Mouse (Mus musculus) myocyte (in vitro differentiated cells): ENCODE measurements around the gene Pla2g6. TPM values are rescaled to one million over a fixed set of nuclear protein-coding genes. Genes with fewer than 3 reads are reported as not detected.

Source experiments
- H3K27me3 ChIP-seq: one replicate; pipeline ENCODE4 v1.6.1; 2011; ENCODE audit not compliant: control insufficient read depth, insufficient read depth, insufficient read length
- H3K36me3 ChIP-seq: one replicate; pipeline ENCODE4 v1.6.1; 2011; ENCODE audit not compliant: control insufficient read depth, insufficient read depth
- H3K4me2 ChIP-seq: one replicate; pipeline ENCODE4 v1.6.1; 2011; ENCODE audit warnings: low read depth, control low read depth
- H3K4me3 ChIP-seq: one replicate; pipeline ENCODE4 v1.5.1; 2011; ENCODE audit warnings: mild to moderate bottlenecking, control low read depth, moderate library complexity
- H3K79me2 ChIP-seq: one replicate; pipeline ENCODE4 v1.6.1; 2011; ENCODE audit not compliant: control insufficient read depth, insufficient read depth
- H3ac ChIP-seq: one replicate; pipeline ENCODE4 v1.6.1; 2011; ENCODE audit not compliant: control insufficient read depth, insufficient read length
- CEBPB ChIP-seq: IDR thresholded peaks from 2 replicates; pipeline ENCODE4 v1.6.1; 2011; ENCODE audit warnings: mild to moderate bottlenecking, moderate library complexity; ENCODE audit not compliant: poor library complexity, insufficient read depth, severe bottlenecking
- E2F4 ChIP-seq: IDR thresholded peaks from one replicate; pipeline ENCODE4 v1.6.1; 2011; ENCODE audit warnings: mild to moderate bottlenecking, control low read depth, moderate library complexity; ENCODE audit not compliant: insufficient read depth
- MAX ChIP-seq: IDR thresholded peaks from one replicate; pipeline ENCODE4 v1.6.1; 2011; ENCODE audit warnings: low read depth, mild to moderate bottlenecking, control low read depth
- MYOD1 ChIP-seq, 3 experiments: IDR thresholded peaks; one replicate each; pipeline ENCODE4 v1.6.1; 2011; ENCODE audit warnings: control low read depth in 2 of 3, low read depth in 2 of 3, mild to moderate bottlenecking in 2 of 3, moderate library complexity in 1 of 3; ENCODE audit not compliant: insufficient read length in 2 of 3, control insufficient read depth in 1 of 3
- MYOG ChIP-seq, 3 experiments: IDR thresholded peaks; one replicate each; pipeline ENCODE4 v1.6.1; 2011; ENCODE audit warnings: control low read depth in 2 of 3, low read depth in 2 of 3, mild to moderate bottlenecking in 2 of 3; ENCODE audit not compliant: insufficient read length in 2 of 3, control insufficient read depth in 1 of 3, insufficient read depth in 1 of 3
- POLR2A ChIP-seq: IDR thresholded peaks from one replicate; pipeline ENCODE4 v1.6.1; 2011; ENCODE audit warnings: low read depth, mild to moderate bottlenecking, control low read depth, moderate library complexity; ENCODE audit not compliant: insufficient read length
- POLR2AphosphoS2 ChIP-seq: IDR thresholded peaks from one replicate; pipeline ENCODE4 v1.6.1; 2011; ENCODE audit warnings: low read depth, control low read depth; ENCODE audit not compliant: insufficient read length
- REST ChIP-seq: IDR thresholded peaks from one replicate; pipeline ENCODE4 v1.6.1; 2011; ENCODE audit warnings: mild to moderate bottlenecking, control low read depth, moderate library complexity; ENCODE audit not compliant: insufficient read depth, insufficient read length
- SRF ChIP-seq: IDR thresholded peaks from one replicate; pipeline ENCODE4 v1.6.1; 2011; ENCODE audit warnings: low read depth; ENCODE audit not compliant: control insufficient read depth, insufficient read length
- TCF12 ChIP-seq: IDR thresholded peaks from one replicate; pipeline ENCODE4 v1.6.1; 2011; ENCODE audit warnings: mild to moderate bottlenecking, control low read depth; ENCODE audit not compliant: poor library complexity, insufficient read depth, severe bottlenecking
- TCF3 ChIP-seq: IDR thresholded peaks from one replicate; pipeline ENCODE4 v1.6.1; 2011; ENCODE audit warnings: low read depth, control low read depth; ENCODE audit not compliant: insufficient read length
- USF1 ChIP-seq: IDR thresholded peaks from one replicate; pipeline ENCODE4 v1.6.1; 2011; ENCODE audit warnings: low read depth, mild to moderate bottlenecking, control low read depth, moderate library complexity
- polyA plus RNA-seq: library from polyadenylated mRNA; unstranded; fragments of >200 nt; fragmentation: generic; extraction: Trizol; gene quantifications from one replicate; pipeline ENCODE4 v1.2.1, GENCODE M21; 2012; ENCODE audit warnings: missing spikeins

The Pla2g6 gene
- polyA plus RNA-seq, 1 experiment, result 36.3 TPM

- Histone ChIP-seq H3K27me3 (no peaks in the 10 kb centered on the region), H3K4me3 (no peak overlapping the region), H3K4me2 (no peak overlapping the region), H3K79me2 (peaks cover 10% of the 10 kb centered on the region), H3K36me3 (no peaks in the 10 kb centered on the region), H3ac (no peak overlapping the region)
- TF ChIP-seq MYOG (IDR thresholded peaks at IDR 0.05; ENCODE audit: control insufficient read depth in 1 of 3, insufficient read depth in 1 of 3, insufficient read length in 2 of 3, low read depth in 2 of 3) (no peak), POLR2A (no peak), CEBPB (no peak), MAX (no peak), POLR2AphosphoS2 (no peak), E2F4 (no peak), MYOD1 (IDR thresholded peaks at IDR 0.05; ENCODE audit: control insufficient read depth in 1 of 3, insufficient read length in 2 of 3, low read depth in 2 of 3) (no peak), TCF12 (no peak)
Observed at GRCm38 (mm10) chr15:79322281-79322990, 5.8 kb downstream of the Pla2g6 start.

DNA sequence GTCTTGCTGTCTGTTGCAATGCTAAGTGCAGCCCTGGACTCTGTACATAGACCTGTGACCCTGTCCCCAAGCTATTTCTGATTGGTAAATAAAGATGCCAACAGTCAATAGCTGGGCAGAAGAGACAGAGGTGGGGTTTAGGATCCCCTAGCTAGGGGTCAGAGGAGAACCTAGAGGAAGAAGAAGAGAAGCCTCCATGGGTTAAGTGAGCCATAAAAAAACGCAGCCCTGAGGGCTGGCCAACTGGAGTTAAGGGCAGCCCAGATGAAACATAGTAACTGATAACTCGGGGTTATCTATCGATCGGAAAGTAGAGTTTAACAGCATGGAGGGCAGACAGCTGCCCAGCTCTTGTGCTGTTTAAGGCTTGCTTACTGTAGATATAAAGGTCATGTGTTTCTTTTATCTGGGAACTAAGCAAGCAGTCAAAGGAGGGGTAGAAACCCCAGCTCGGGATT is 6.4 kb downstream of the Pla2g6 start:
- peaks cover 10% of the 10 kb centered on the region for H3K79me2 ChIP-seq
- H3K4me3 ChIP-seq, result no peak overlapping the region
- H3K27me3 ChIP-seq, result no peaks in the 10 kb centered on the region
- TF ChIP-seq REST (no peak), SRF (no peak), MYOG (IDR thresholded peaks at IDR 0.05; ENCODE audit: control insufficient read depth in 1 of 3, insufficient read depth in 1 of 3, insufficient read length in 2 of 3, low read depth in 2 of 3) (no peak), MYOD1 (IDR thresholded peaks at IDR 0.05; ENCODE audit: control insufficient read depth in 1 of 3, insufficient read length in 2 of 3, low read depth in 2 of 3) (no peak), POLR2A (no peak), E2F4 (no peak), MAX (no peak), CEBPB (no peak), TCF12 (no peak), USF1 (no peak), TCF3 (no peak), POLR2AphosphoS2 (no peak)
- no peaks in the 10 kb centered on the region for H3K36me3 ChIP-seq
- H3ac ChIP-seq, result no peak overlapping the region
- no peak overlapping the region for H3K4me2 ChIP-seq

GRCm38 (mm10) chr15:79313848-79314369 is 14.3 kb downstream of the Pla2g6 start:
- TF ChIP-seq TCF12, result no peak
- TF ChIP-seq CEBPB, result no peak
- no peak for TF ChIP-seq POLR2A
- no peak for TF ChIP-seq E2F4
- TF ChIP-seq REST, result no peak
- TF ChIP-seq POLR2AphosphoS2, result no peak
- TF ChIP-seq MYOD1 (IDR thresholded peaks at IDR 0.05; ENCODE audit: control insufficient read depth in 1 of 3, insufficient read length in 2 of 3, low read depth in 2 of 3), result no peak
- TF ChIP-seq SRF, result no peak
- no peak for TF ChIP-seq MYOG (IDR thresholded peaks at IDR 0.05; ENCODE audit: control insufficient read depth in 1 of 3, insufficient read depth in 1 of 3, insufficient read length in 2 of 3, low read depth in 2 of 3)
- TF ChIP-seq TCF3, result no peak

GRCm38 (mm10) chr15:79307861-79308260 is 20.3 kb downstream of the Pla2g6 start:
- no peak overlapping the region for H3ac ChIP-seq
- no peak overlapping the region for H3K4me2 ChIP-seq
- peaks cover 9% of the 10 kb centered on the region for H3K36me3 ChIP-seq
- no peak overlapping the region for H3K4me3 ChIP-seq
- no peaks in the 10 kb centered on the region for H3K27me3 ChIP-seq
- TF ChIP-seq MYOG (IDR thresholded peaks at IDR 0.05; ENCODE audit: control insufficient read depth in 1 of 3, insufficient read depth in 1 of 3, insufficient read length in 2 of 3, low read depth in 2 of 3) (no peak), TCF3 (no peak), REST (peak; percentile 61)
- H3K79me2 ChIP-seq, result no peaks in the 10 kb centered on the region

More at GRCm38 (mm10) chr15:79313848-79314369, 14.3 kb downstream of the Pla2g6 start:
- H3K4me2 ChIP-seq, result no peak overlapping the region
- H3K36me3 ChIP-seq, result no peaks in the 10 kb centered on the region
- no peak overlapping the region for H3ac ChIP-seq
- no peak overlapping the region for H3K4me3 ChIP-seq
- H3K27me3 ChIP-seq, result no peaks in the 10 kb centered on the region
- no peaks in the 10 kb centered on the region for H3K79me2 ChIP-seq
